Mouse (Mus musculus): ENCODE measurements at regions not wholly inside any gene's neighbourhood (a gene's known extent, or its start where the extent isn't known, plus 50 kb on each side); places are given as distances from the start of the nearest gene placed in this dataset.

DNA sequence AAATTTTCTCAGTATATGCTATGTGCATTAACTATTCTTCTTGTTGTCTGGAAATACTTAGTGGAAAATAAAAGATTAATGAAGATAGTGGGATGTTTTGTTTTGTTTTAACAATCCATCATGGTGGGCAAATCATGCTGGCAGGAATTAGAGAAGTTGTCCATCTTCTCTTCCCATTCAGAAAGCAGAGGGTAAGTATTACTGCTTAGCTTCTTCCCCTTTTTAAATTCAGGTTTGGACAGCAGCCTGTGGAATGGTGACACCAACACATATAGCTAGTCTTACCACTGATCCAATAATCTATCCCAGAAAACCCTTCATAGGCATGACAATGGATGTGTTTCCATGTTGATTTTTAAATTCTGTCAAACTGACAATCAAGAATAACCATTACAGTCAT is 467.9 kb upstream of the Mef2c start:
- DNase-seq = no peak

DNA sequence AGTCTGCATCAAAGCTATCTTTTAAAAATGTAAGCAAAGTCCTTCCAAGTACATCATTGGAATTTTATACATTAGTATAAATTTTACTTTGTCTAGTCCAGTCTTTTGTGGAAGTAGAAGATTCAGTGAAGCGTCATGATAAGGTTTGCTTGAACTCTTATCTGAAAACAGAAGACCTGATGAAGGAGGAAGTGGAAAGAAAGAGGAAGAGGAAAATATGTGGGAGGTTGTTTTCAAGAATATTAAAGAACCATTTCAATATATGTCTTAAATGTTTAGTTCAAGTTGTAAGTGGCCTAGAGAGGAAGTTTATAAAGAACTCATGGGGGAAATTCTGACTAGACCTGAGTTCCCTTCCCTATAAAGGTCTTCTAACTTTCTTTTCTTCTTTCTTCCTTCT is 462.3 kb upstream of the Mef2c start:
- no peak for DNase-seq

DNA sequence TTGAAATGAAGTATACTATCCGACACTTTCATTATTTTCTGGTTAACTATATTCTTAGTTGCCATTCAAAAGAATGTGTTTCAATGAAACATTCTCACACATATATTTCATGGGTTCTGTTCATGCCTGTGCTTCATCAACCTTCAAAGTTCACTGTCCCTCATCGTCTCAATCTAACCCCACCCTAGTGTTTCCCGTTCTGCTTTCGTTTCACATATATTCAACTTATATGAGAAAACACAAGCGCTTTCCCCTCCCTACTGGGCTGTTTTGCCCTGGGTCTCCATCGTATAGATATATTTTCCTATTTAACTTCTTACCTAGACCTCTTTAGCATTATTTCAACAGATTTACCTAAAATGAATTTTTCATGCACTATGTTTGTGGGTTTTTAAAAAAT is 458.3 kb upstream of the Mef2c start:
- no peak for DNase-seq

DNA sequence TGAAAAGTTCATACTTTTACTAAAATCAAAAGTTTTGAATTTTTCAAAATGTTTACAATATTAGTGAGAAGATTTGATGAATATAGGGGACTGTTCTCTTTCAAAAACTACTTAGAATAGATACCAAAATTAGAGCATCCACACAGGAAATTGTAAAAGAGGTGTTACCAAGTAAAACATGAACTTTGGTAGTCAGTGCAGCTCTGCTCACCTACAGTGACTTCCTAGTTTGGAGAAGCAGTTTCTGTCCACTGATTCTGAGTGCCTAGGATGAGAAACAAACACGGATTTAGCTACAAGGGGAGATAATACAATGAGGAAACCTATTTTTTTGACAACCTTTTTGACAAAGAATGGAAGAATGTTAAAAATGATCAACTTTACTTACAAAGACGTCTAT is 457.9 kb upstream of the Mef2c start:
- DNase-seq = no peak

DNA sequence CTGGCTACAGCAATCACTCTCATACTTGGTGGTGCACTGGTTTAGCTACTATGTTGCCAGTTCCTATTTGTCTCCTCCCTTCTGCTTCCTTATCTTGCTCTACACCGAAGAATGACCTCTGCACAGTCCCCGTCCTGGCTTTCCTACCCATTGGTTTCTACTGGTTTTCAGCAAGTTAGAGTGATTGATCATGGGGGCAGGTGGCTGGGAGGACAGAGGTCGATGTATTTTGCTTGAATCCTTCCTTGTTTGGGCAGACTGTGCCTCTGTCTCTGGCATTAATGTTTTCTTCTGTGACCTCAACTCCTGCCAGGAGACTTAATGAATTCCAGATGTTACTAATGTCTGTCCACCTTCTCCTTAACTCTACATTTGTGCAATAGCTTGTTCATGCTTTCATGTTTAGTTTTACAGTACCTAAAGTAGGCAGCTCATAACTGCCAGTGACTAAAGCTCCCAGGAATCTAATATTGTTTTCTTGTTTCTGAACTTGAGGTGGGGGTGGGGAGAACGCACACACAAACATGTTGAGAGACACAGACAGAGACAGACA is 457.2 kb upstream of the Mef2c start:
- DNase-seq = no peak

DNA sequence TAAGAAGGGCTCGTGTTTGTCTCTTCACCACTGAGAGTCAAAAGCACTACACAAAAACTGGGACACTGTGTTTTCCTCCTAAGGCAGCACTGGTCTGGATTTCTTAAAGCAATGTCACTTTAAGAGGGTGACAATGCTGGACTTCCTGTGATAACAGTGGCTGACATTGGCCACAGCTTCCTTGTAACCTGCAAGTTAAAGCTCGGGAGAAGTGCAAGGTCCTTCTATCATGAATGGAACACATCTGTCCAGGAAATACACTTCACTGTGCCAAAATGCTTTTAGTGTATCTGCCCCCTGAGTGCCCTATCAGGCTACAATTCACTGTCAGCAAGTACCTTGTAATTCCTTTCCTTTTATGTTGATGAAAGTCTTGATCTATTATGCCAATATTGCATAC is 448.0 kb upstream of the Mef2c start:
- DNase-seq = no peak

DNA sequence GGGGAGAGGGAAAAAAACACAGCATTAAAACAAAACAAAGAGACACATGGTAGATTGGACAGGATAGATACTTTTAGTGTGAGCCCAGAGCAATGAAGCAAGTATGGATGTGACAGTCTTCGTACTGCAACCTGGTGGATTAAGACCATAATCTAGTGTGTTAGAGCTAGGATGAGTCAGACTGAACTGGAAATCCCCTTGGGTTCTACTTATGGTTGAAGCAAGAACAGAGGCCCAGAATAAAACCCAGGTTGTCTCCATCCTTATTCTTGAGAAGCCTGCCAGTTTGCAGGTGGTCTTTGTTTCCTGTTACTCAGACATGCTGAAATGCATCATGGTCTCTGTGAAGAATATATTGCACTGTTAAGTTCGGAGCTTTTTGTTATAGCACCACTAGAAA is 447.4 kb upstream of the Mef2c start:
- no peak for DNase-seq

DNA sequence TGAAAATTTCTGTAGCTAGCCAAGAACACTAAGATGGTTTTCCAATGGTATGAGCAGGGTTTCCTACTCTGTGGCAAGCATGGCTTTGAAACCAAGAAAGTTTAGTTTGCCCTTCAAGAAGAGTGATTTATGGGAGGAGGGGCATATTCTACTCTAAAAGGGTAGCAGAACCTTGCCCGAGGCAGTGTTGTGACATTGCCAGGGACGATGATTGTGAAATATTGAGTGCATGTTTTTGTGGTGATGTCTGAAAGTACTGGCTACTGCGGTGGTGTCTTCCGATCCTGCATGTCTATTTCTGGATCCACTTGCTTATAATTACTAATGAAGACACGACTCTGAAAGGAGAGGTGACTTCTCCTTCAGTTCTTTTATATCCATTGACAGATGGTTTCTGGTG is 439.1 kb upstream of the Mef2c start:
- no peak for DNase-seq

DNA sequence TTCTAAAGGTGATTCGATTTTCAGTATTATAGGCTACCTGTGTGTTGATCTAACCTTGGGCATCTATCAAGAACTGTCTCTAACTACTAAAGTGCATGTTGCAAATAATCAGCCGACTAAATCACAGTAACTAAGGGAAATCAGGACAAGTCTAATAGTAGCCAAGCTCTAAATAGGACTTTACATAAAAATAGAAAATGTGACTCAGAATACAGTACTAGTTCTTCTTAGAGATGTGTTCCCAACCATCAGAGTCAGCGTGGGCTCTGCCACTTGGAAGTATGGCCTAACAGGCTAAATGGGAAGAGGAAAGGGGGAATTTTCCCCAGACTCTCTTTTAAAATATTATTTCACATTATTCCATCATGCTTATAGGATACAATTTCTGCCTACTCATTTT is 438.6 kb upstream of the Mef2c start:
- no peak for DNase-seq

DNA sequence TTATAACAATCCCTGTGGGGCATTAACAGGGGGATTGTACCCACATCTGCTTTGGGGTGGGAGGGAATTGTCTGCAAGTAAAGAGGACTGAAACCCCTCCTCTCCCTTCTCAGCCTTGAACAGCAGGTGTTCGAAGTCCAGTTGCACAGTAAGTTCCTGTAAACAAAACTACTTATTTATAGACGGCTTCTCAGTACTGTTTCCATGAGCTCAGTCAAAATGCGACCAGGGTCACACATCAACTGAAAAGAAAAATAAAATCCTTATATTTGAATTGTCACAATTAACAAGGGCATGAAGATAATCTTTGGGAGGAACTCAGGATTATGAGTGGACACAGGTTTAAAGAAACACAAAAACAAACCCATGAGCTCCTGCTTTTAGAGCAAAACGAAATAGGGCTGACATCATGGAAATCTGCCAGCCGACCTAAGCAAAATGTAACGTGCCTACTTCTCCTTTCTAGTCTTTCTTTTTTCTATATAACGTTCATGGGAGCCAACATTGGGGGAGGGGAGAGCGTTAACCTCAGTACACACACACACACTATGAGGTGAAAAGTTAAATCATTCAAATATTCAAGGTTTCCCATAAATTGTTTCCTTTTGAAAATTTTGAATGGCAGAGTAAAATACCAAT is 437.6 kb upstream of the Mef2c start:
- DNase-seq = peak; percentile 36 to 44

DNA sequence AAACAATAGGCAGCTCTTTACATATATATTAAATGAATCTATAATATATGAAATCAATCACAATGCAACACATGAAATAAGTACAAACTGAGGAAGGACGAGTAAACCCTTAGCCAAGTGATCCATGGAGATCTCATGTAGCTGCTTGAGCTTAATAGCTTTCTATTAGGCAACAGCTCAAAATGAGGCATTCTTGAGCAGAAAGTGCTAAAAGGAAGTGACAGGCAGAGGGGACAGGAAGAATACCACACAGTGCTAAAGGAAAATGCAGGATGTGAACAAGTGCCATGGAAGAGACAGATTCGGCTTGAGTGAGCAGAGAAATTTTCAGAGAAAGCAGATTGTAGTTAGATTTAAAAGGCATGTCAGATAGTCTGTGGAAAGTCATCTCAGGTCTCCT is 436.3 kb upstream of the Mef2c start:
- no peak for DNase-seq

DNA sequence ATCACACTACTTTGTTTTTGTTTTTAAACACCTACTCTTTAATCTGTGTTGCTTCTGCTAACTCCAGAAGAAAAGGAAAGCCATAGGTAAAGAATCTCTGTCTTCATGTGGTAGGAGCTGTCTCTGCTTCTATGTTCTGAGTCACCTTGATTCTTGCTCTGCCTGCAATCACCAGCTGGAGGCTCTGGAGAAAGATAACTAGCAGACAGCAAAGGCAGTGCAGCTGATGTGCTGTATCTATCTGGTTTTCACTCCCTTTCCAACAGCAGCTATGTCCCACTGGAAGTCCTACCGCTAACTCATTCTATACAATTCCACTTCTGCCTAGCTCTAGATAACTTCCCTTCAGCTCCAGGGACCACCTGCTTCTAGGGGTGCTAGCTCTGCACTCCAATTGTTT is 435.2 kb upstream of the Mef2c start:
- no peak for DNase-seq

DNA sequence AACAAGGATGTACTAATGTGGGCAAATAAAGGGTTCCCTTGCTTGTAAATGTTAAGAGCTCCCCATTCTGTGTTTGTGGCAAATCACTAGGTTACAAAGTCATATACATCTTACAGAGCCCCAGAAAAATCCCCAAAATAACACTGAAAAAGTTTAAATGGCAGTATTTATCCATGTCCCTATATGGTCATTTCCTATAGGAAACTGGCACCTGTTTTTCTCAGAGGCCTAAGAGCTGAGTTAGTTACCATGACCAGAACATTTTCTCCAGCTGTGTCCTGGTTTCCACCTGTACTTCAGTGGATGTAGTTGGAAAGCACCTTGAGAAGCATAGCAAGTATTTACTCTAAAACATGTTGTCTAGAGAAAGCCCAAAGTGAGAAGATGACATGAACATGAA is 434.5 kb upstream of the Mef2c start:
- no peak for DNase-seq

DNA sequence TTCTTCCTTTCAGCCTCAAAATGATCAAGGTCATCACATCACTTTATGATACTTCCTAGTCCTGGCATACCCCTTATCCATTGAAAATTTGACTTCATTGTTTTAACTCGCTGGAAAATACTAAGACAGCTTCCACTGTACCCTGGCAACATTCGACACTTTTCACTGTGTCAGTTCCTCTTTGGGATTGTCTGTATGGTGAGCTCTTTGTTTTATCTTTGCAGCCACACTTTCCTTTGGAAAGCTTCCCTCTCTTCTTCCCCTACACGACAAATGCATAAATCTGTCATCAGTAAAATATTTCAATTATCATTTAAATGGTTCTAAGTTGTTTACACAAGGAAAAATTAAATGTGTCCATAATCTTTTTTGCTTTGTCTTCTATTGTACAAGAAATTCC is 431.8 kb upstream of the Mef2c start:
- DNase-seq = no peak

DNA sequence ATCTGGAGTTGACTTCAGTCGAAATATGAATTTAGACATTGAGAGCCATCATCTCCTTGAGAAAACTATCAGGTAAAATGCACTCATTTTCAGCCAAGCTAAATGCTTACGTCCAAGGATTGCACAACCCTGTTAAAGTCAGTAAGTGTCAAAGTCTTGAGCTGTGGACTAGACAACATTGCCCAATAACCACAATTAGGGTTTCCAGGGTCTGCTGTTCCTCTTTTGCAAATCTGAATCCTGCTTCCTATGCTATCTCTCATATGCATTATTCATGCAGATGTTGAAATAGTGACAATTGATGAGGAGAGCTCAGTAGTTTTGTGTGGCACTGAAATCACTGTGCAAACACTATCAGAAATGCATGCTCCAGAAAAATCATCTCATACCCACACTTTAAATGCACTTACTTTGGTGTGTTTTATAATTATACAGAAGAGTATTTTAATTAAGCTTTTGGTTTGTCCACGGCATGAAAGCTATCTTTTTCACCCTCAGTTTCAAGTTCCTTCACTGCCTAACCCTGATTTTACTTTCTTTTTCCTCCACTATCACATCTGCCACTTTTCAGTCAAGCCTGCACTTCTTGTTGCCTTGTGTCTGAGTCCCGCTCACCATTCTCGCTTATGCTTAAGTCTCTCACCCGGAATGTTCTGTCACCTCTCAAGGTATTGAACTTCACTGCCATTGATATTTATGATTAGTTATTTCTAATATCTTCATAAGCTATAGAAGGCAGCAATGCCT is 429.4 kb upstream of the Mef2c start:
- DNase-seq = no peak

DNA sequence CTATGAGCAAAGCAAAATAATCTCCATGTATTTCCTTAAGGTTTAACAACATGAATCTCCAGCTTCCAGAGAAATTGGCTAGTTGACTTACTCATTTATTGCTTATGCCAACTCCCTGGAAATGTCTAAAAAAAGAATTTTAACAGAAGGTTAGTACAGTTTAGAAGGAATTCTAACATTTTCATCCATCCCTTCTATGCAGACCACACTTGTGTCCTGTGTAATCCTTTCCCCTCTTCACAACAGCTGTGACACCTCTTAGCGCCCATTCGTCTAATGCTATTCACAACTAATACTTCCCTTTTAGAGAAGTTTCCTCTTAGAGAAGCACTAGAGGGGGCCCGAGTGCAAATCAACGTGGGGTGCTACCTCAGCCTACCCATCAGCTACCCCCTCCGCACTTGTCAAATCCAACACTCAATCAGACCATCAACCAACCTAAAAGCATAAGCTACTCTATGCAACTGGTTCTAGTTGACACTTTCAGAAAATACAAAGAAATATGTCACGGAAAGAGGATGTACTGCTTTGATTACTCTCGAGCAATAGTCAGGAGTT is 428.4 kb upstream of the Mef2c start:
- DNase-seq = peak; percentile 42 to 60

DNA sequence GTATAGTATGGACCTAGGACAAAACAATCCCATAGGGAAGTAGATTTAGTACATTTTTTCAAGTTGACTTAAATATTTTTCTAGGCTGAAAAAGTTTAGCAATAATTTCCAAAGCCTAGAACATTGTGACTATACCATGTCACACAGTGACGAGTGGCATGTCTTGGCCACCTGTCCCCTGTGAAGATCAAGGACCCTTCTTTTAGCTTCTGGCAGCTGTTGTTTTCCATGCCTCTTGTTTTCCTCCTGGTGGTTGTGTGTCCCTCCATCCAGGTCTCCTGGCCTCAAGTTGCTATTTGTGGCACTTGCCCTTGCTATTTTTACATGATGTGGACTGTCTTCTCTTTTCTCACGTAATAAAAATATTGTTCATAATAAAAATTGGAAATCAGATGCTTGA is 427.2 kb upstream of the Mef2c start:
- DNase-seq = no peak

DNA sequence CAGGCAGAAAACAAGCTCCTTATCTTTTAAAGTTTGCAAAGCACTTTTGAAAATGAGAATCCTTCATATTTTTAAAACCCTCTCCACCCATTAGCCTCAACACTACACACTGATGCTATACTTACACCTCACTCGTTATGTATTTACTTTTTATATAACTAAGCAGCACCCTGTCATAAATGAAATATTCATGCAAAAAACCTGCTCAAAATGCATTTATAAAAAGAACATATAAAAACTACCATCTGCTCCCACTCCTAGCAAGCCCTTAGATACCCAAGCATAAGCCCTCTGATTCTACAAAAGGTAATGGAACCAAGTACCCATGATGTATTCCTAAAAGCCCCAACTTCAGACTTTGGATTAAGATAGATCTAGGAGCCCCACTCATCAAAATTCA is 426.7 kb upstream of the Mef2c start:
- no peak for DNase-seq

DNA sequence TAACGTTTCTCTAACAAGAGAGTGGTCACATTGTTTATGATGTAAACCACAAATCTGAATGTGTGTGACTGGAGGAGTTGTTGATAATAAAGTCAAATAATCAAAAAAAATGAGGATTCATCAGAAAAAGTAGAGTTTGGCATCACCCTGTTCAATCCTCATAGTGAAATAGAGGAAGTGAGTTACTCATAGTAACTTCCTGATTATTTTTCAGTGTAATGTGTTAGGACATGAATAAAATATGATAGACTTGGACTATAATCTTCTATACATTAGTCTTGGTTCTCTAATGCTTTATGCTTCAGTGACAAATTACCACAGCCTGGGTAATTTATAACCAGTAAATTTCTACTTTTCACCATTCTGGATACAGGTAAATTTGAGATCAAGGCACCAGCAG is 424.5 kb upstream of the Mef2c start:
- no peak for DNase-seq

DNA sequence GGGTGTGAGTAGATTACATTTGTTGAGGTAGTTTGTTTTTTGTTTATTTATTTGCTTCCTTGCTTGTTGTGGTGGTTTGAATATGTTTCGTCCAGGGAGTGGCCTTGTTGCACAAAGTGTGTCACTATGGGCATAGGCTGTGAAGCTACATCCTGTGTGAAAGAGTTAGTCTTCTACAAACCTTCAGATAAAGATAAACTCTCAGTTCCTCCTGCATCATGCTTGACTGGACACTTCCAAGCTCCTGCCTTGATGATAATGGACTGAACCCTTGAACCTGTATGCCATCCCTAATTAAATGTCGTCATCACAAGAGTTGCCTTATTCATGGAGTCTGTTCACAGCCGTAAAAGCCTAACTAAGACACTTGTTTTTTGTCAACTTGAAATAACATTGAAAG is 418.9 kb upstream of the Mef2c start:
- no peak for DNase-seq

DNA sequence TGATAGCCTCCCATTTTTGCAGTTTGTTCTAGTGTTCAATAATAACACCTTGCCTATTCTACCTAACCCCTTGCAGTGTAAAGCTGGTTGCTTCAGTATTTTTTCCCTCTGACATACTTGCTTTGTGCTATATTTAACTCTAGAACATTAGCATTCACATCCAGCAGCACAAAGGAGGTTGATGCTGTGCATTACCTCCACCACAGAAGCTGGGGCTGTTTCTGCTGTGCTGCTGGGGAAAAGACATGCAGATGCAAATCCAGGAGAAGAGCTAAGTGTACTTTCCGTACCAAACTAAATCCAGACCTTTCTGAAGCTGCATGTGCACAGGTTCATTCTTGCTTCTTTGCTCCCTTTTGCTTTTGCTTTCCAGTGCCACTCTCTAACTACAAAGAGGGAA is 403.9 kb upstream of the Mef2c start:
- no peak for DNase-seq

DNA sequence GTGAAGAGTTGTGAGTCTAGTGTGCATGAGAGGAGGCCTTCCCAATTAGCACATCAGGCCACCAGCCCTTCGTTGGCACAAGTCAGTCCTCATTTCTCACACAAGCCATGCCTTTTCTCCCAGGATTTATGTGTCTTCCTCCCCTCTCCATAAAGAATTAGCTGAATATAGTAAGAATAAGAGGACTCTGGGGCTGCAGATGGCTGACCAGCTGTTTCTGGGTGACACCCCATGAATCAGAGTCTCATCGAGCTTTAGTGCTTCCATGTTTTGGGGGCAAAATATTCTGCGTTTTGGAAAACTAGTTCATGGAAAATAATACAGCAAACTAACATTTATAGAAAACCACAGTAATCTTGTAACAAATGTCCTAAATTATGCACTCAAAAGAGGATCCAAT is 393.2 kb upstream of the Mef2c start:
- no peak for DNase-seq

DNA sequence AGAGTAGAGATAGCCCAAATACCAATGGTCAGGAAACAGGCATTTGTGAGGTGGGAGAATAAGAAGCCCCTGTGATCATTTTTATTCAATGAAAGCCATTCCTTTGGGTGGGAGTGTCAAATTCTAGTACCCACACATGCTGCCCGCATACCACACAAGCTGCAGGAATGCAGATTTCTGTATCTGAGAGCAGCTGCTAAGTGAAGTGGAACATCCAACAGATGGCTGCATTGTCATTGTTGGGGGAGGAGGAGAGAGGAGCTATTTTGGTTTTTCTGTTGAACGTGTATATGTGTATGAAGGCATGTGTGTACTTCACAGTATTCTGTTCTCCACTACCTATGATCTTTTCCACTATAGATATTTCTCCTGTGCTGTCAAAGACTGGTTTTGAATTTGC is 392.3 kb upstream of the Mef2c start:
- DNase-seq = no peak

DNA sequence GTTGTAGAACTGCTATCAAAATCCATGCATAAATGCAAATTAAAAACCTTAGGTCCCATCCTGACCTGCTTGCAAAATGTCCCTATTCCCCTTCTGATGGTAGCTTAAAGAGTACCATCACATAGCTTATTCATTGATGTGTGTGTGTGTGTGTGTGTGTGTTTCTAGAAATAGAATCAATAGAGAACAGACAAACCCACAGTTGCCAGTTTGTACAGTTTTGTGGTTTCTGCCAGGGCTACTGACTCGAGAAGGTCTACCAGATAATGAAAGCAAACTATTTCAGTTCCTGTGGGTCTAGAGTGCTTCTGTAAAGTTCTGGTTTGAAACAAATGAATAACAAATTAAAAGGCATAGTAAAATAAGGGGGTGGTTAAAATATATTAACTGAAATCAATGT is 391.5 kb upstream of the Mef2c start:
- DNase-seq = no peak

DNA sequence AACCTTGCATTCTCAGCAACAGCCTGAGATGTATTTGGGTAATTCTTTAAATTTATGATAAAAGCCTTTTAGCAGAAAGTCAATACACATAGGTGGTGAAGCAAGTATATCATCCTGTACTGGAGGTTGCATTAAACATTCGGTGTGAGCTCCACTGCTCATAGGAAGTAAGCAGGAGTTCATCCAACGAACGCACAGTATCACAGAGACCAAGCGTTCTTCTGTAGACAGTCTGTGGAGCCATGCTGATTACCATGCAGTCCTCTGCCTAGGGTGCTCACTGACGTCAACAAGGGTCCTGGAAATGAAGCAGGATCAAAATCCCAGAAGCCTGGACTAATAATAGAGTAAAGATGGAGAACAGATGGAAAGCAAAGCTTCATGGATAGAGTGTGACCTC is 391.1 kb upstream of the Mef2c start:
- DNase-seq = no peak
